Mouse (Mus musculus) adipocyte (in vitro differentiated cells): ENCODE data around the gene Fbln1.
A peak's percentile ranks its signal among the peaks of the same experiment; 100 is the strongest.

Experiments
- DNase-seq: peaks from one replicate; pipeline ENCODE4 v3.0.0-alpha.2; 2016; ENCODE audit warnings: low spot score

Fbln1 gene

GRCm38 (mm10) chr15:85205792-85206702 lies at the start of gene Fbln1:
Gene Fbln1 (plus strand): TSS chr15:85205949.
- no peak for DNase-seq

GRCm38 (mm10) chr15:85156198-85156597 lies 49.6 kb upstream of the Fbln1 start:
- DNase-seq, result no peak

GRCm38 (mm10) chr15:85161416-85161815 lies 44.3 kb upstream of the Fbln1 start:
- DNase-seq, result no peak

- peak; percentile 9 for DNase-seq
These were observed 42.8 kb upstream of the Fbln1 start for GRCm38 (mm10) chr15:85162693-85163663.

- DNase-seq, result no peak
These were observed 39.3 kb upstream of the Fbln1 start for GRCm38 (mm10) chr15:85166433-85166933.

- DNase-seq, result no peak
These were observed 38.6 kb upstream of the Fbln1 start for GRCm38 (mm10) chr15:85167086-85167679.

- no peak for DNase-seq
These were observed 33.7 kb upstream of the Fbln1 start for GRCm38 (mm10) chr15:85172054-85172453.

- no peak for DNase-seq
These were observed 32.3 kb upstream of the Fbln1 start for GRCm38 (mm10) chr15:85173425-85173824.

GRCm38 (mm10) chr15:85174060-85174459 lies 31.7 kb upstream of the Fbln1 start:
- no peak for DNase-seq

GRCm38 (mm10) chr15:85177576-85177975 lies 28.2 kb upstream of the Fbln1 start:
- DNase-seq, result peak; percentile 89

- no peak for DNase-seq
These were observed 27.6 kb upstream of the Fbln1 start for GRCm38 (mm10) chr15:85178172-85178571.

- DNase-seq, result peak; percentile 8
These were observed 26.1 kb upstream of the Fbln1 start for GRCm38 (mm10) chr15:85179528-85180180.

GRCm38 (mm10) chr15:85180368-85180767 lies 25.4 kb upstream of the Fbln1 start:
- peak; percentile 54 for DNase-seq

- no peak for DNase-seq
These were observed 23.7 kb upstream of the Fbln1 start for GRCm38 (mm10) chr15:85182063-85182462.

GRCm38 (mm10) chr15:85186916-85187315 lies 18.8 kb upstream of the Fbln1 start:
- peak; percentile 57 for DNase-seq

- no peak for DNase-seq
These were observed 17.5 kb upstream of the Fbln1 start for GRCm38 (mm10) chr15:85188167-85188778.

- no peak for DNase-seq
These were observed 5.1 kb upstream of the Fbln1 start for GRCm38 (mm10) chr15:85200446-85201289.

- DNase-seq, result no peak
These were observed 3.5 kb upstream of the Fbln1 start for GRCm38 (mm10) chr15:85202199-85202598.

GRCm38 (mm10) chr15:85202787-85203186 lies 3.0 kb upstream of the Fbln1 start:
- DNase-seq, result no peak

GRCm38 (mm10) chr15:85204383-85204782 lies 1.4 kb upstream of the Fbln1 start:
- no peak for DNase-seq
